Mouse (Mus musculus): ENCODE measurements around the gene Map2k3. TPM values are rescaled to one million over a fixed set of nuclear protein-coding genes. Genes with fewer than 3 reads are reported as not detected.
A peak's percentile ranks its signal among the peaks of the same experiment; 100 is the strongest.

Gene Map2k3
- total and polyA plus RNA-seq, 3 experiments, result 73.2 to 132 (median 111) TPM

GRCm38 (mm10) chr11:60952986-60953385 lies 21.2 kb downstream of the Map2k3 start:
- Histone ChIP-seq H3K79me2 (ENCODE audit: control insufficient read depth, insufficient read depth, low read length, poor library complexity) (no peaks in the 10 kb centered on the region), H3K27ac (ENCODE audit: control insufficient read depth, low read depth, low read length) (no peak overlapping the region), H3K4me3 (ENCODE audit: control insufficient read depth in 1 of 2, insufficient read depth in 1 of 2, low read depth in 2 of 2, low read length in 2 of 2) (no peak overlapping the region), H3K9ac (ENCODE audit: control insufficient read depth, low read depth, low read length, poor library complexity, severe bottlenecking) (no peak overlapping the region), H3K9me3 (replicated peaks; ENCODE audit: insufficient read depth, low read length) (no peaks in the 10 kb centered on the region), H3K27me3 (ENCODE audit: control insufficient read depth in 1 of 2, insufficient read depth in 2 of 2, low read length in 2 of 2) (no peaks in the 10 kb centered on the region), H3K4me1 (ENCODE audit: control insufficient read depth in 1 of 2, insufficient read depth in 2 of 2, low read length in 2 of 2) (no peaks in the 10 kb centered on the region), H3K36me3 (ENCODE audit: control insufficient read depth in 1 of 2, insufficient read depth in 2 of 2, low read length in 2 of 2) (peaks cover 0 to 14% of the 10 kb centered on the region in 2 experiments; a peak in 2 of 4 replicates)
- DNase-seq (ENCODE audit: low read depth, low spot score), result no peak
- TF ChIP-seq MAX (IDR thresholded peaks at IDR 0.05; ENCODE audit: low read length) (no peak), ZMIZ1 (IDR thresholded peaks at IDR 0.05; ENCODE audit: low read depth, low read length) (no peak), KAT2A (conservative IDR thresholded peaks at IDR 0.05; ENCODE audit: low read depth, low read length) (no peak), CHD1 (IDR thresholded peaks at IDR 0.05; ENCODE audit: low read depth, low read length) (no peak), UBTF (IDR thresholded peaks at IDR 0.05; ENCODE audit: borderline replicate concordance, insufficient read depth, low read depth, low read length) (no peak), MAZ (IDR thresholded peaks at IDR 0.05; ENCODE audit: low read depth, low read length) (no peak), USF1 (IDR thresholded peaks at IDR 0.05; ENCODE audit: low read depth, low read length) (no peak), ZC3H11A (IDR thresholded peaks at IDR 0.05; ENCODE audit: low read depth, low read length) (no peak), MYC (IDR thresholded peaks at IDR 0.05; ENCODE audit: low read depth, low read length) (no peak), USF2 (IDR thresholded peaks at IDR 0.05; ENCODE audit: borderline replicate concordance in 1 of 2, insufficient read depth in 1 of 2, low read depth in 1 of 2, low read length in 2 of 2) (no peak), POLR2A (IDR thresholded peaks at IDR 0.05; ENCODE audit: control insufficient read depth in 1 of 2, insufficient read depth in 1 of 2, low read depth in 1 of 2, low read length in 2 of 2, poor library complexity in 1 of 2) (no peak; a peak in 1 of 4 replicates), MYB (IDR thresholded peaks at IDR 0.05; ENCODE audit: low read depth, low read length) (no peak), E2F4 (IDR thresholded peaks at IDR 0.05; ENCODE audit: borderline replicate concordance, low read depth, low read length) (no peak), MAFK (IDR thresholded peaks at IDR 0.05; ENCODE audit: borderline replicate concordance, low read depth, low read length) (no peak), EP300 (IDR thresholded peaks at IDR 0.05; ENCODE audit: low read depth in 1 of 2, low read length in 2 of 2) (no peak)

DNA sequence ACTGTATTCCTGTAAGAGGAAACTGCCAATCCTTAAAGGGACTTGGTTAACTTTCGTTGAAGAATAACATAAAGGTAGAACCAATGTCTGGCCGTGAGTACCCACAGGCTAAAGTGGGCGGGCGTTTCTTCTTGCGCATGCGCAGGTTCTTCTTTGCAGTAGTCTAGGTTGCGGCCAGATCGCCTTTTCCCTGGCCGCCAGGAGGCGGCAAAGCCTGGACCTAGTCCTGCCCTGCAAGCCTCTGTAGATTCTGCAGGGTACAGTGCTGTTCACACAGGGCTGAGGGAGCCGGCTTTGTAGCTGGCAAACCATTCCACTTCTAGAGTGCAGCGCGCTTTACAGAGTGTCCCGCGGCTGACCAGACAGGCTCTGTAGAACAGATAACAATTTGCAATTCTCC lies 22.0 kb downstream of the Map2k3 start:
- Histone ChIP-seq H3K79me2 (ENCODE audit: control insufficient read depth, insufficient read depth, low read length, poor library complexity) (no peaks in the 10 kb centered on the region), H3K36me3 (ENCODE audit: control insufficient read depth in 1 of 2, insufficient read depth in 2 of 2, low read length in 2 of 2) (peaks cover 0 to 8% of the 10 kb centered on the region in 2 experiments; a peak in 1 of 4 replicates), H3K9ac (ENCODE audit: control insufficient read depth, low read depth, low read length, poor library complexity, severe bottlenecking) (no peak overlapping the region), H3K9me3 (replicated peaks; ENCODE audit: insufficient read depth, low read length) (no peaks in the 10 kb centered on the region), H3K27ac (ENCODE audit: control insufficient read depth, low read depth, low read length) (no peak overlapping the region), H3K27me3 (ENCODE audit: control insufficient read depth in 1 of 2, insufficient read depth in 2 of 2, low read length in 2 of 2) (no peaks in the 10 kb centered on the region), H3K4me3 (ENCODE audit: control insufficient read depth in 1 of 2, insufficient read depth in 1 of 2, low read depth in 2 of 2, low read length in 2 of 2) (no peak overlapping the region), H3K4me1 (ENCODE audit: control insufficient read depth in 1 of 2, insufficient read depth in 2 of 2, low read length in 2 of 2) (no peaks in the 10 kb centered on the region)
- DNase-seq (ENCODE audit: low read depth, low spot score), result no peak
- TF ChIP-seq POLR2A (IDR thresholded peaks at IDR 0.05; ENCODE audit: control insufficient read depth in 1 of 2, insufficient read depth in 1 of 2, low read depth in 1 of 2, low read length in 2 of 2, poor library complexity in 1 of 2), result no peak
- TF ChIP-seq CTCF (IDR thresholded peaks at IDR 0.05 in 2 of 3, conservative IDR thresholded peaks at IDR 0.05 in 1 of 3; ENCODE audit: control insufficient read depth in 1 of 3, insufficient read depth in 1 of 3, low read depth in 2 of 3, low read length in 3 of 3, poor library complexity in 1 of 3, severe bottlenecking in 1 of 3), result 0 out of 6 replicates have a peak, but pooled peaks of 1 of the 3 experiments have one; percentile 13
